Mouse (Mus musculus) spleen, embryonic (tissue): ENCODE results near the gene Hsd17b3.
"Not testable (repeated sequence)": the region's sequence is repeated elsewhere in the genome, so short reads cannot be mapped to it uniquely, and the experiment has no call there.

Source experiments
- CTCF ChIA-PET: fragments of 350-600 bp; sonication (Branson Sonifier 250); formaldehyde crosslinking; loops from one replicate; lab custom pipeline; 2022; lab: Charles Lee

The Hsd17b3 gene

DNA sequence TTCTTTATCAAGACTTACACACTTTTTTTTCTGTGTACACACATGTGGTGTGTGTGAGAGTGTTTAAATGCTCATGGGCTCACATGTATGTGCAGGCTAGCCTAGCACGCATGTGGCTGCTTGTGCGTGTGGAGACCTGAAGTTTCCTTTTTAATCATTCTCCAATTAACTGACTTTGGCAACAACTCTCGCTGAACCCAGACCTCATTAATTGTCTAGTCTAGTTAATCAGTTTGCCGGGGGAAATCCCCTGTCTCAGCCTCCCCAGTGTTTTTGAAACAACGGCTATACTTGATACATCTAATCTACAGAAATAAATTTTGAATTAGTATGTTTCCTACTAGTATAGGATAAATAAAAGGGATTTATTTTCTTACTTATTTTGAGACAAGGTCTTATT is 3.0 kb downstream of the Hsd17b3 start:
- CTCF ChIA-PET, result no interaction called here

DNA sequence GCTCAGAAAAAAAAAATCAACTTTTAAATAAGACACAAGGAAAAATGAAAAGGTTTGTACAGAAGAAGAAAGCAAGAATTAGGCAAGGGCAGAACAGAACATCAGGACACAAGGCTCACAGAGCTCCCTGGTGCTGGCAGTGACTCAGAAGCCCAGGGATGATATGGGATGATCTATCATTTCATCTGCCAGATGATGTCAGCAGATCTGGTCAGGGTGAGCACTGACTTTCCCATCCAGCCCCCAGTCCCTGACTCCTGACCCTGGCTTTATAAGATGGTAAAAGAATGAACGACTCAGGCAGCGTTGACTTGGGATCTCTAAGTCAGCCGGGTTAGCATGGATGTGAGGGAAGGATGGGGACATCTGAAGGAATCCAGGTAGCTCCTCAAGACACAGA is 5.7 kb downstream of the Hsd17b3 start:
- CTCF ChIA-PET, result no interaction called here

DNA sequence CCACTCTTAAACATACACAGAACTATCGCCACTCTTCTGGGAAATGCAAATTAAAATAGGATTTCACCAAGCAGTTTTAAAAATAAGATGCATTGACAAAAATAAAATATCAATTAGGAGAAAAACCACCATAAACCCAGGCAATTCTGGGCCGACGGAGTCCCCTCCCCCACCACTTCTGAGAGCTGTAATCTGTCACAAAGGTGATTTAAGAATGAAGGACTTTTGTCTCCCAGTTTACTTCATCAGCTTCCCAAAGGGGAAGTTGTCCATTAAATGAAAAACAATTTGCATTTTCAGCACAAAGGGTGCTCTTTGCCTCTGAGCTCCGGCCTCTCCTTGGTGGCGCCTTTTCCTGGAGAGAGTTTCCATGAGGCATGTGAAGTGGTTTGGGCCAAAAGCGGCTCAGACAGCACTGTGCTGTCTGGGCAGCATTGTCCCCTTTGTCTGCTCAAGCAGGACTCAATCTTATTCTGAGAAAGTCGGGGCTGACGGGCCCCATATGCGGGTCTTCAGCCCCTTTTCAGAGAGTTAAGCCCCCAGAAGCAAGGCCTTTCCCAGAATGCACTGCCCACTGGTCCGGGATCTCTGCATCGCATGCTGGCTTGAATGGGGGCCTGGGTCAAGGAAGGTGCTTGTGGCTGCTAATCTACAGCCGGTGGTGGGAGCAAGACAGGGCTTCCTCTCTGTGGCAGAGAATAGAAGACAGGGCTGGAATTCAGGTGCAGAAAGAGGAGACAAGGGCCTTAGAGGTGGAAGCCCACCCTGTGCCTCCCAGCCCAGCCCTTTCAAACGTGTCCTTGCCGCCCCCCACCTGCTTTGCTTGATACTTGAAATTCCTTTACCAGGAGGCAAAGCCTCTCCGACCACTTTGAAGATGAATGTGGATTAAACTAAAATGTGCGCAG is 7.8 kb downstream of the Hsd17b3 start:
- CTCF ChIA-PET, result no interaction called here

DNA sequence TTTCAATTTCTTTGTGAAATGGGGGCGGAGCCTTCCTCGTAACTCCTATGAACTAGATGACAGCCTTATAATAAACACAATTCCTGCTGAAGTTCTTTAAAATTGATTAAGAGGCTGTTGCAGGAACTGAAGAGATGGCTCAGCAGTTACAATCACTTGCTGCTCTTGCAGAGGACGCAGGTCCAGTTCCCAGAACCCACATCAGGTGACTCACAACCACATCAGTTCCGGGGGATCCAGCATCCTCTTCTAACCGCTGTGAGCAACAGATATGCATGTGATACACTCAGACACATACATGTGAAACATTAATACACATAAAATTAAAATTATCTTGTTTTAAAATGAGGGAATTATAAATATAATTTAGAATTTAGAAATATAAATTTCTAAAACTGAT is 11.4 kb downstream of the Hsd17b3 start:
- CTCF ChIA-PET, result no interaction called here

DNA sequence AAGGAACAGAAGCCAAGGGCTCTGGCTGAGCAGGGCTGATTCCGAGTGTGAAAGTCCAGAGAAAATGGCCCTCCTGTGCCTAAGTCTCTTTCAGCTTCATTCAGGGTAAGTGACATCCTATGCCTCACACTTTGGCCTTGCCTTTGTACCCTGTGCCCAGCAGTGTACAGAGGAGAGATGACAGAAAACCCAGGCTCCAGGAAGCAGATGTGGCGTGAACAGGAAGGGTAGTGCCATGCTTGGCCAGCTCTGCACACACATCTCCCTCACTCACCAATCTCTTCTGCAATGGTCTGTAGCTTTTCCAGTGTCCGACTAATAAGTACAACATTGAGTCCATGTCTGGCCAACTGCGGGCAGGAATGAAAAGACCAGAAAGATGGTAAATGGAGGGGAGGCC is 13.0 kb downstream of the Hsd17b3 start:
- CTCF ChIA-PET, result no interaction called here

DNA sequence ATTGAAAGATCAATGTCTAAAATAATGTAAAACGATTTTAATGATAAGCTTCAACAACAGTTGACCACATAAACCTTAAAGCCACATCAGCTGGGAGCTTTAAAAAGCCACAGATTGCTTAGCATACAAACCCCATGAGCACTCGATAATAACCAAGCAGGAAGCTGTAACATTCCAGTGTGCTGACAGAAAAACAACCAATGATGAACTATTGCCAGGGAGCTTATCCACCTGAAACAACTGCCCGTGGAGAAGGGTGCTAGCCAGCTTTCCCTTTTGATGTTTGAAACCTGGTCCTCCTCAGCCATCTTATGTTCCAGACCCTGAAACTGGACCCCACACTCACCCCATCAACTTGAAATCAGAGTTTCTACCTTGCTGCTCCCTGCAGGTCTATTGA is 22.4 kb downstream of the Hsd17b3 start:
- CTCF ChIA-PET, result interaction anchor here (0.6 kb wide), 1 partner anchor 1325 kb away, joined by 5 read pairs; no protein-coding TSS in a partner anchor

DNA sequence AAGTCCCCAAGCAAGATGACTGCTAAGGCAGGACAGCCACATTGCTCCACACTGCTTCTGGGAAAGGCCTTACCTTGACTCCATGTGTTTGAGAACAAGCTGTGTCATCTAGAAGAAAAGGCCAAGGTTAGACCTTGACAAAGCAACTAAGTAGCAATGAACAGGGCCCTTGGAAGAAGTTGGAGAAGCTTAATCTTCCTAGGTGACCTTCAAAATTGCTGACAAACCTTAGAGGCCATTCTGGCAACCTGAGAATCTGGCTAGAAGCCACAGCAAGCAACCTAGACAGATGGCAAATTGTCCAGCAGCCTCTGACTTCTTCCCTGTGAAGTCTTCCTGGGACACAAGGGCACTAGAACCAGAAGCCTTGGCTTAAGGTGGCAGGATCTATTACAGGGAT is 24.8 kb downstream of the Hsd17b3 start:
- CTCF ChIA-PET, result no interaction called here

DNA sequence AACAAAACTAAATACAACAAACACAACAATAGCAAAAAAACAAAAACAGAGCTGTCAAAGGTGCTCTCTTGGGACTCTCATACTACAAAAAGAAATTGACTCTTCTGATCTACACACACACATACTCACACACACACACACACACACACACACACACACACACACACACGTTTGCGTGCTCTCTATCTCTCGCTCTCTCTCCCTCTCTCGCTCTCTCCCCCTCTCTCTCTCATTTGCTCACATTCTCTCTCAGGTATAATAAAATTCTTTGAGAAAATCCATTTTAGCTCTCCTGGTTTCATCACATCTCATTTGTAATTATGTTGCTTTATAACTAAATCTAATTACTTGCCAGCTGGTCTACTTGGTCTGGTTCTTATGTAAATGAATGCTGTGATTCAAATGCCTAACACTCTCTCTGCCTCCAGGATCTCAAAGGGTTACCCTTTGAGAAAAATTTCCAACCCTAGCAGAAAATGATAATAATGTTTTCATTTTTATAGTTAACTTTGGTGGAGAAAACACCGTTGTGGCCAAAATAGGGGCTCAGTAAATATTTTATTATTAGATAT is 28.0 kb downstream of the Hsd17b3 start:
- CTCF ChIA-PET, result interaction anchor here (0.7 kb wide), 1 partner anchor 347 kb away, joined by 7 read pairs; no protein-coding TSS in a partner anchor

DNA sequence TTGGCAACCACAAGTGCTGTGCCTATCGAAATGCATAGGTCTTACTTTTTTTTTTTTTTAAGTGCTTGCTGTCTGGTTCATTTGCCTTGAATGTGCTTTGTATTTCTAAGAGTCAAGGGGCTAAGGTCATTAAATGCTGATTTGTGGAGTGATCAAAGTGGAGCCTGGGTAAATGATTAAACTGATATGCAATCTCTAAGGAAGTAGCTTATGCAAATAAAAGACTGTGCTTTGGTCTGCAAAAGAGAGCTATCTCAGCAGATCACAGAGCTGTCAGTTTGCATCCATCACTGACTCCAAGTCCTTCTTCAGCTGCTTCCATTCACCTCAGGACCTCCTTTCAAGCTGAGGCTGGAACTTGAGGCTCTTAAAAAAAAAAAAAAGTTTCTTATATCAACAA is 35.1 kb downstream of the Hsd17b3 start:
- CTCF ChIA-PET, result no interaction called here

DNA sequence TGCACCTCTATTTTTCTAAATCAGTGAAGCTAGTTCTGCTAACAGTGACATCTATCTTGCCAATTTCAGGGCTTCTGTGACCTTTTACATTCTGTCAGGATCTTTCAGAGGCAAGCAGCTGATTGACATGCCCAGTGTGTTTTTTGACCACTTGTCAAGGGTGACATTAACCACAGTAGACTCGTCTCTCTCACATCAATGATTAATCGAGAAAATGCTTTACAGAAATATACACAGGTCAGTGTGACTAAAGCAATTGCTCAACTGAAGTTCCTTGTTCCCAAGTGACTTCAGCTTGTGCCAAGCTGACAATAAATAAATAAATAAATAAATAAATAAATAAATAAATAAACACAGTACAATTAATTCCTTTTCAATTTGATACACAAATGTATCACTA is 36.7 kb downstream of the Hsd17b3 start:
- CTCF ChIA-PET, result not testable (repeated sequence)

DNA sequence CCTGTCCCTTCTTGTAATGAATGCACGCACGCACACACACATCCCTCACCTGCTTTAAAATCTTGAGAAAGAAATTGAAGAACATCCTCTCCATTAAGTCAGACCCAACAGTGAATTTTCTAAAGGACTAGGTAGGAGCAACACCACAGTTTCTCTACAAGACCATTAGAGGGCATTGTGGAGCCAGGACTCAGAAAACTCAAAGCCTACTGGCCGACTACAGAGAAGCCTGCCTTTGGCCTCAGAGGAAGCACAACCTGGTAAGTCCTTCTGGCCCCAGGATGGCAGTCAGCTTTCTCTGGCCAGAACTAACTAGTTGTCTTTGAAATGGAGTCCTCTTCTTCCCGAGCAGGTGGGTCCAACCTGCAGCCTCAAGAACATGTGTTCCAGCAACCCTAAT is 38.1 kb downstream of the Hsd17b3 start:
- CTCF ChIA-PET, result no interaction called here

DNA sequence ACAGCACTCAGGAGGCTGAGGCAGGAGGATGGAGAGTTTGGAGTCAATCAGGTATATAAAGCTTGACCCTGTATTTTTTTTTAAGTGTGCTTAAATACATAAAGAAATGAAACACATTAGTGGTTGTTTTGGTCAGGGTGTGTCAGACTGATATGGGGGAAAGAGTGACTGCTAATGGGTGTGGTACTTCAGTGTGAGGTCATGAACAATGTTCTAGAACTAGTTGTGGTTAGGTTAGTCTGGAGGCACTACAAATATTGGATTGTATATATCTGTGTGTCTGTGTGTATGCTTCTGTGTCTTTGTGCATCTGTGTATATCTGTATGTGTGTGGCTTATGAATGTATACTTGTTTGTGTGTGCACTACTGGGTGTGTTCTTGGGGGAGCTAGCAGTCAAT is 39.5 kb downstream of the Hsd17b3 start:
- CTCF ChIA-PET, result no interaction called here

DNA sequence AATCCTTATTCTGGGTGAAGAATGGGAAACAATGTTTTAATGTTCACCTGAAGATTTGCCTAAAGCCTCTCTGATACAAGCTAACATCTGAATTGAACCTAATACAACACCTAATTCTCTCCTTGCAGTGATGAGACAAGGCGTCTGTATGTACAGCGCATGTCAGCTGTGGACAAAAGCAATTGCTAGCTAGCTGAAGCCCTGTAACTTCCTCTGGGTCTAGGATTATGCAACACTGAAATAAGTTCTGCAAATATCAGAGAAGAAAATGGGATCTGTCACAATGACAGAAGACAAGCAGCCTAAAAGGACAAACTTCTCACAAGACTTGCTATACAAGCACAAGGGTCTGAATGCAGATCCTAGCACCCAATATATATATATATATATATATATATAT is 40.6 kb downstream of the Hsd17b3 start:
- CTCF ChIA-PET, result no interaction called here

DNA sequence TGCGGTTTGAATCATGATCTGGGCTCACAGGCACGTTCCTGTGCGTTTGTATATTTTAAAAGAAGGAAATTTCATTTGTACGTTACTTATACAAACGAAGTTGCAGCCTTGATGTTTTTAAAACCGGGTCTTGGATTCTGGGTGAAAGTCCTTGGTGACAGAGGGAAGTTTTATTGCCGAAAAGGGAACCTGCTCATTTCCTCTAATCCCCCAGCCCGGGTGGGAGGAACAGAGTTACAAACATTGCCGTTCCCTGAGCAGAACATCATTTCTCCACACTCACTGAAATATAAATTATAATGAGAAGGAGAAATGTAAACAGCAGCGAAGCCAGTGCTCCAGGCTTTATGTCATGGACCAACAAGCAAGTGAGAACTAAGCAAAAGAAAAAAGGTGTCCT is 49.1 kb downstream of the Hsd17b3 start:
- CTCF ChIA-PET, result no interaction called here

DNA sequence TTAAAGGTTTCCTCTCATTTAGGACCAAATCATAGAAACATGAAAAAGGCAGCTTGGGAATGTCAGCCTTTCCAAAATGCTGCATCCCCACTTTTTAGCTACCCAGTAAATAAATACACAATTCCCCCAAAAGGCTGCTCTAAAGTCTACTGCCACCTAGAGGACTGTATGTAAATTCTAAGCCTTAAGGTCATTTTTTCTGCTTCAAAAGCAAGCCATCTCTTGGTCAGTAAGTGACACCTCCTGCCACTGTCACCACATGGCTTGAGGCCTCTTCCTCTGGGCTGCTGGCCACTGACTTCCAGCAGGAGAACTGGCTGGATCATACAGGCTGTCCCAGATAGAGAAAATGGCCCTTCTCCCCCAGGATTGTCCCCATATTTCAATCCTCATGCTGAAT is 50.9 kb downstream of the Hsd17b3 start:
- CTCF ChIA-PET, result no interaction called here

DNA sequence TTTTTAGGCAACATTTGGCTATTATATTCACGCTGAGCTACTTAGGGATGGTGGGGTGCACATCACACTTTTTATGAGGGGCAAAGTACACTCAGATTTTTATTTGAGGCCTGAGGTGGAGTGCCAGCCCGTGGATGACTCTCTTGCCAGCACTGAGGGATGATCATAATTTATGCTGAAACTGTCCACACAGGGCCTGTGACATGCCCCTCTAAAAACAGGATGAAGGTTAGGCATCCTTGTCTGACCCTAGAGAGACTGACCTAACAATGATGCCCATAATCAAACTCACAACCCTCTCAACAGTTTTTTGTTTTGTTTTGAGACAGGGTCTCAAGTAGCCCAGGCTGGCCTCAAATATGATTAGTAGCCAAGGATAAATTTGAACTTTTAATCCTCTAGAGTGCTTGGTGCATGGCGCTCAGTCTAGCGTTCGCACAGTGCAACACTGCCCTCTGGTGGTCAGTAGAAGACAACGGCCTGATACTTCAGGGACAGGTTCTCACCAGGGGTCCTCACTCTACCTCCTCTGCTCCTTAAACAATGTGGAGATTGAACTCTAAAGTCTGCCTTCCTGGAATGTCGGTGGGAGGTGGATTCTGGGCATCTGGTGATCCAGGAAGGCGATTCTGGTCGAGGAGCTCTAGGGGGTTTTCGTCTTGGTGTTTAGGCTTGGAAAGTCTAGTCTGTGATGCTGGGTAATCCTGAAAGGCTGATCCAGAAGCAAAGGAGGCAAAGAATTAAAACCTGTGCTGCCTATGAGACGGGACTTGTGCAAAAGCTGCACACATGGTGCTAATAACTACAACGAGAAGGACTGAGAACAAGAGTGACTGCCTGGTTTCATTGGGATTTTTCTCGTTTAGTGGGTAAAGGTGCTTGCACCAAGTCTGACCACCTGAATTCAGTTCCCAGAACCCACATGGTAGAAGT is 52.7 kb downstream of the Hsd17b3 start:
- CTCF ChIA-PET, result no interaction called here

DNA sequence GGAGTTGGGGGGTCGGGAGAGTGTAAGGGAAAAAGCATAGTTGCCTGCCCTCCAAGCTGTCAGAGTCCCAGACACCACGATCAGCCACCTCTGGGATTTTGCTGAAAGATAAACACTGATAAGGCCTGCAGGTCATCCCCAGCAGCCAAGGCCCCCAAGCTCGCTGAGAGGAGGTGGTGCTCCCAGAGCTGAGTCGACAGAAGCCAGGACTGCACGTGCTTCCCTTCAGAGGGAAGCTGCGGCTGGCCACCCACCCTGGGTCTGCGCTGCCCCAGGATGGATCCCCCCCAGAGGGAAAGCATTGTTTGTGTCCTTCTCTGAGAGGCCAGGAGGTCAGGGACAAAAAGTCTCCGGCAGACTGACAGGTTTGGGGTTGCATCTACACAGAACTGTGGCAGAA is 54.0 kb downstream of the Hsd17b3 start:
- CTCF ChIA-PET, result interaction anchor here (0.5 to 0.6 kb wide), 3 partner anchors 70 to 331 kb away, joined by 3 to 5 read pairs (median 3); no protein-coding TSS in a partner anchor

DNA sequence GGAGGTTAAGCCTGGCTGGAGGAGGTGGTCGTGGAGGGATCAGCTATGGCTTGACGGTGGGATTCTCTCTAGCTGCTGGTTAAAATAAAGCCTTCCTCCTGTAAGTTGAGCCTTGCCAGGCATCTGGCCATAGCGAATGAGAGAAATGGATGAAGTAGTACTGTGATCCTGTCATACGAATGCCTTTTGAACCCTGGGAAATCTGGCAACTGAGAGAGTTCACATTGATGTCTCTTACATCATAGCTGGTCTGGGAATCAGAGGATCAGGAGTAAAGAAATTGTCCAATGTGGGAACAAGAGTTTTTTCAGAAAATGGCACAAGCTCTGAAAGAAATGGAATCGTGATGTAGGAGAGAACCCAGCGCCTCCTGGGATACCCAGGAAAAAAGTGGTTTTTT is 55.1 kb downstream of the Hsd17b3 start:
- CTCF ChIA-PET, result no interaction called here

DNA sequence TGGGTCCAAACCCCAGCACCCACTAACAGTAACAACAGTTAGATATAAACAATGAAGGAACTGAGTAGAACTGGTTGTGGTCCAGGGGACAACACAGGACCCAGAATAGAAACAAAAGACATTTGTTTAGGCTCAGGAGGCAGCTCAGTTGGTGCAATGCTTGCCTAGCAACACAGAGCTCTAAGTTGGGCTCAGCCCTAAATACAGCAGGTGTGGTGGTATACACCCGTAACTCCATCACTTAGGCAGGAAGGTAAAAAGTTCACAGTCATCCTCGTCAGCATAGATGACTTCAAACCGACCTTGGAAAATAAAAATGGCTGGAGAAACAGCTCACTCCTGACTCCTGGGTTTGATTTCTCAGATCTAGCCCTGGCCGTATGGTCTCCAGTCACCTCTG is 55.8 kb downstream of the Hsd17b3 start:
- CTCF ChIA-PET, result interaction anchor here (0.7 kb wide), 1 partner anchor 288 kb away, joined by 3 read pairs; no protein-coding TSS in a partner anchor

DNA sequence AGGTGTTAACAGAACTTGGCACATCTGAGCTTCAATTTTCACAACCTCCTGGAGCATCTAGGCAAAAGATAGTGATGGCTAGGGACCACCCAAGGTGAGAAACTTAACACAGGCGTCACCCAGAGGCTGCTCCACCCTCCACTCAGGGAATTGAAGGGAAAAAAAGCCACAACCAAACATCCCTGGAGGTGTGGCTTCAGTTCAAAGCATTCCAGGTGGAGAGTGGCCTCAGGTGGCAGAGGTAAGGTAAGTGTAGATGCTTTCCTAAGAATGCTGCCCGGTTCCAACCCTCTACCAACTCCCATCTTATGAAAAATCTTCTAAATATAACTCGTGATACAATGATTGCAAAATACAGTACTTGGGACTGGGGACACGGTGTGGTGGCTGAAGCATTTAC is 57.8 kb downstream of the Hsd17b3 start:
- CTCF ChIA-PET, result no interaction called here

DNA sequence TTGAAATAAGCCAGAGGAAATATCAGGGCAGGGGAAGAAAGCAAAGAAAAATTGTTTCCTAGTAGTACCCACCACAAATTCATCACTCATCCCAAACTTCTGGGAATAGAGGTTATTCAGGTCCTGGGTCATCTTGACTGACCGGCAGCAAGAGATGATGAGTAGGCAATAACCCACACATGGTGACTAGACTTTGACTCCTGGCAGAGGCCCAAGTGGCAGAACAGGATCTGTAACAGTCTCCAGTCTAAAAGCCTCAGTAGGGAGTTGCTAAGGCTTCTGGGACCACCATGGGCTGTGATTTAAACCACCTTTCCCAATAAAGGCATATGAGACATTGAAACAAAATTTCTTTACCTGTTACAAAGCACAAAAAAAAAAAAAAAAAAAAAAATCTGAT is 58.2 kb downstream of the Hsd17b3 start:
- CTCF ChIA-PET, result no interaction called here

DNA sequence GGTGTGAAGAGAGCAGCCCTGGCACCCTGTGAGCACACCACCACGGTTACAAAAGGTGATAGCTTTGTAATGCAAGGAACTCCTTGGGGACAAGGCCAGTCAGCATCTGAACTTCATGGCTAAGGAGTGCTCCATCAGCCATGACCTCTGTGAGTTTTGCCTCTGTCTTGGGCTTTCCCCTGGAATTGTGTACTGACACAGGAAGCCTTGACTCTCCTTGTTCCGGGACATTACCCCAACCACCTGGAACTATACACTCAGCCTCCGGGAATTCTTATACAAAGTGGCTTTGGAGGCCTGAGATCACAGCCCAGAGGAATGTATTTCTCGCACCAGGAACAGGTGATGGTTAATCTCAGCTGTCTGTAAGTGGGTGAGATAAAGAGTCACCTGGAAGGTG is 64.2 kb downstream of the Hsd17b3 start:
- CTCF ChIA-PET, result no interaction called here
